Mouse (Mus musculus): ENCODE results near the gene Ghrh. TPM values are rescaled to one million over a fixed set of nuclear protein-coding genes. Genes with fewer than 3 reads are reported as not detected.

The Ghrh gene
- total and polyA plus RNA-seq, 3 experiments, result not detected

GRCm38 (mm10) chr2:157342328-157342926 is 4.9 kb downstream of the Ghrh start:
- Histone ChIP-seq H3K27me3 (ENCODE audit: control insufficient read depth in 1 of 2, insufficient read depth in 2 of 2, low read length in 2 of 2) (peaks cover 2% of the 10 kb centered on the region in 2 experiments; a peak in 2 of 4 replicates), H3K4me1 (ENCODE audit: control insufficient read depth in 1 of 2, insufficient read depth in 2 of 2, low read length in 2 of 2) (no peaks in the 10 kb centered on the region), H3K27ac (ENCODE audit: control insufficient read depth, low read depth, low read length) (no peak overlapping the region), H3K9ac (ENCODE audit: control insufficient read depth, low read depth, low read length, poor library complexity, severe bottlenecking) (no peak overlapping the region), H3K79me2 (ENCODE audit: control insufficient read depth, insufficient read depth, low read length, poor library complexity) (no peaks in the 10 kb centered on the region), H3K4me3 (ENCODE audit: control insufficient read depth in 1 of 2, insufficient read depth in 1 of 2, low read depth in 2 of 2, low read length in 2 of 2) (no peak overlapping the region), H3K9me3 (replicated peaks; ENCODE audit: insufficient read depth, low read length) (no peaks in the 10 kb centered on the region), H3K36me3 (ENCODE audit: control insufficient read depth in 1 of 2, insufficient read depth in 2 of 2, low read length in 2 of 2) (no peaks in the 10 kb centered on the region)
- TF ChIP-seq BHLHE40 (IDR thresholded peaks at IDR 0.05; ENCODE audit: borderline replicate concordance, low read depth, low read length), result no peak
- TF ChIP-seq USF1 (IDR thresholded peaks at IDR 0.05; ENCODE audit: low read depth, low read length), result no peak
- TF ChIP-seq MYB (IDR thresholded peaks at IDR 0.05; ENCODE audit: low read depth, low read length), result no peak
- TF ChIP-seq MAFK (IDR thresholded peaks at IDR 0.05; ENCODE audit: borderline replicate concordance, low read depth, low read length), result no peak
- no peak for TF ChIP-seq ZC3H11A (IDR thresholded peaks at IDR 0.05; ENCODE audit: low read depth, low read length)
- TF ChIP-seq RAD21 (IDR thresholded peaks at IDR 0.05; ENCODE audit: low read depth, low read length), result no peak
- no peak for TF ChIP-seq SMC3 (IDR thresholded peaks at IDR 0.05; ENCODE audit: low read depth, low read length)
- TF ChIP-seq KAT2A (conservative IDR thresholded peaks at IDR 0.05; ENCODE audit: low read depth, low read length), result no peak
- no peak for TF ChIP-seq GABPA (IDR thresholded peaks at IDR 0.05; ENCODE audit: low read depth, low read length)
- TF ChIP-seq MYC (IDR thresholded peaks at IDR 0.05; ENCODE audit: low read depth, low read length), result no peak
- TF ChIP-seq ZNF384 (IDR thresholded peaks at IDR 0.05; ENCODE audit: low read depth, low read length), result no peak
- no peak for TF ChIP-seq UBTF (IDR thresholded peaks at IDR 0.05; ENCODE audit: borderline replicate concordance, insufficient read depth, low read depth, low read length)
- TF ChIP-seq HCFC1 (IDR thresholded peaks at IDR 0.05; ENCODE audit: low read depth, low read length), result no peak
- TF ChIP-seq POLR2AphosphoS5 (IDR thresholded peaks at IDR 0.05; ENCODE audit: borderline replicate concordance, low read depth, low read length), result no peak
- TF ChIP-seq POLR2A (IDR thresholded peaks at IDR 0.05; ENCODE audit: control insufficient read depth in 1 of 2, insufficient read depth in 1 of 2, low read depth in 1 of 2, low read length in 2 of 2, poor library complexity in 1 of 2), result no peak
- TF ChIP-seq JUND (IDR thresholded peaks at IDR 0.05; ENCODE audit: low read depth, low read length), result no peak
- TF ChIP-seq NELFE (IDR thresholded peaks at IDR 0.05; ENCODE audit: low read depth, low read length), result no peak
- TF ChIP-seq MAX (IDR thresholded peaks at IDR 0.05; ENCODE audit: low read length), result no peak
- no peak for TF ChIP-seq RCOR1 (IDR thresholded peaks at IDR 0.05; ENCODE audit: low read depth, low read length)
- no peak for TF ChIP-seq MEF2A (IDR thresholded peaks at IDR 0.05; ENCODE audit: extremely low read depth, insufficient replicate concordance, low read depth, low read length, poor library complexity, severe bottlenecking)
- DNase-seq (ENCODE audit: low read depth, low spot score), result no peak
